Mouse (Mus musculus): ENCODE data around the gene Asb18.

Gene Asb18

GRCm38 (mm10) chr1:90014446-90014845 lies at the start of gene Asb18:
TSS of gene Asb18 (minus strand) at chr1:90014666.
- in situ Hi-C loops (cut with MboI; ENCODE audit: unreplicated experiment in 2 of 2), result no loop called here

GRCm38 (mm10) chr1:90060599-90060998 lies 46.1 kb upstream of the Asb18 start:
- in situ Hi-C loops (cut with MboI; ENCODE audit: unreplicated experiment in 2 of 2), result loop anchor here (10.0 to 25.0 kb wide), 2 partner anchors 527 to 534 kb away; no protein-coding TSS in a partner anchor

GRCm38 (mm10) chr1:90060054-90060453 lies 45.6 kb upstream of the Asb18 start:
- in situ Hi-C loops (cut with MboI; ENCODE audit: unreplicated experiment in 2 of 2), result loop anchor here (10.0 to 25.0 kb wide), 2 partner anchors 527 to 535 kb away; no protein-coding TSS in a partner anchor

- in situ Hi-C loops (cut with MboI; ENCODE audit: unreplicated experiment in 2 of 2), result loop anchor here in 1 of 2 experiments (25.0 kb wide), 1 partner anchor 532 kb away; no protein-coding TSS in a partner anchor
Measured at GRCm38 (mm10) chr1:90054991-90055390, 40.5 kb upstream of the Asb18 start.

DNA sequence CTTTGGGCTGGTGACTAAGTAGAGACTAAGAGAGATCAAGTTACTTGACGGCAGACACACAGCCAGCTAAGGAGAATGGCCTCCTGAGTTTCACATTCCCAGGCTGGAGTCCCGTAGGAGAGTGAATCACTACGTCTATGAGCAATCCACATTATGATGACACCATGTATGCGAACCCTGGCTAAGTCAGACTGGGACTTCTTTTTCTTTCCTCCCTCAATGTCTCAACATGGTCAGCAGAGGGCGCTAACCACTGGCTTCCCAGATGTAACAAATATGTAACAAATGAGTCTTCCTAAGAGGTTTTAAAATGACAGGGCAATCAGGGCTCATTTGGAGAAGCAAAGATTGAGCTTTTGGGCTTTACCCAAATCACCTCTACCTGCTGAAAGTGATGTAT lies 36.9 kb upstream of the Asb18 start:
- in situ Hi-C loops (cut with MboI; ENCODE audit: unreplicated experiment in 2 of 2), result loop anchor here in 1 of 2 experiments (25.0 kb wide), 1 partner anchor 536 kb away; no protein-coding TSS in a partner anchor

DNA sequence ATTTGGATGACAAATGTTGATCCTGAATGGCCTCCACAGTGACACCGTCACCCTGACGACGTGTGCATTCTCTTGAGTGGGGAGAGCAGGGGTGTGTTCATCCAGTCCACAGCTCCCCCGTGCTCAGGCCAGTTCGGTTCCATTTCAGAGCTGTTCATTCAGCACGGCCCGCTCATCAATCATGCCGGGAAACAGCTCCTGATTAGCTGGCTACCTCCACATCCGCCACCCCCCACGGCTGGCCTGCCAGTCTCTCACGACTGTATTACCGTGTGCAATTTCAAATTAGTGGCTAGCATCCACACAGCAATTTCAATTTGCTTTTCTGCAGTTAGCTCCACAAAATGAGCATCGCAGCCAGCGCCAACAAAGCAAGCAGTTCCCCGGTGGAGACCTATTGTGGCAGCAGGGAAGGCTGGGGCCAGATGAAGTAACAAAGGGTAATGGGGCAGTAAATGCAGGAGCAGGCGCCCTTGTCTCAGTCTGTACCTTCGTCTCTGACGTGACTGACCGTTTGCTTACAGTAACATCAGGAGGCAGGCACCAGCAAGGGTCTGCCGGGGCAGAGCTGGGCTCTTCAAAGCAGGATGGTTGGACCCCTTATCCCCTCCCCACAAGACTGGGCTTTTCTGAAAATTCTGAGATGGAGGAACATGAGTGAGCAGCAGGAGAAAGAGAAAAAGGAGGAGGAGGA lies 35.7 kb upstream of the Asb18 start:
- in situ Hi-C loops (cut with MboI; ENCODE audit: unreplicated experiment in 2 of 2), result loop anchor here in 1 of 2 experiments (25.0 kb wide), 1 partner anchor 537 kb away; no protein-coding TSS in a partner anchor

- in situ Hi-C loops (cut with MboI; ENCODE audit: unreplicated experiment in 2 of 2), result no loop called here
Measured at GRCm38 (mm10) chr1:90028305-90028704, 13.8 kb upstream of the Asb18 start.

DNA sequence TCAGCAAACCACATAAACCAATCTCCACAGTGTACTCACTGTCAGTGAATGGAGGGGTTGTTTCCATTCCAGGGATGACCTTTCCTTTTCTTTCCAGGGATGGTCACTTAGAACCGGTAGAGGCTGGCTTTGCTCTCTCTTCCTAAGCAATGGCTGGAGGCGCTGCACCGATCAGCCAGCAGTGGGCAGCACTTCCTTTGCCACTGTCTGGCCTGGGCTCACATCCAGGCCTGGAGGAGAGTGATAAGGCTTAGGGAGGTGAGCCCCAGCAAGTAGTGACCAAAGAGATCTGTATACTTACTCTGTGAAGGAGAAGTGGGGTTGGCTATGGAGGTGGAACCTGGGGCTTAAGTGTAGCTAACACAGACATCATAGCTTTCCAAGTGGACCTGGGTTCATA lies 12.5 kb upstream of the Asb18 start:
- in situ Hi-C loops (cut with MboI; ENCODE audit: unreplicated experiment in 2 of 2), result no loop called here

- in situ Hi-C loops (cut with MboI; ENCODE audit: unreplicated experiment in 2 of 2), result no loop called here
Measured at GRCm38 (mm10) chr1:90020336-90020735, 5.9 kb upstream of the Asb18 start.

DNA sequence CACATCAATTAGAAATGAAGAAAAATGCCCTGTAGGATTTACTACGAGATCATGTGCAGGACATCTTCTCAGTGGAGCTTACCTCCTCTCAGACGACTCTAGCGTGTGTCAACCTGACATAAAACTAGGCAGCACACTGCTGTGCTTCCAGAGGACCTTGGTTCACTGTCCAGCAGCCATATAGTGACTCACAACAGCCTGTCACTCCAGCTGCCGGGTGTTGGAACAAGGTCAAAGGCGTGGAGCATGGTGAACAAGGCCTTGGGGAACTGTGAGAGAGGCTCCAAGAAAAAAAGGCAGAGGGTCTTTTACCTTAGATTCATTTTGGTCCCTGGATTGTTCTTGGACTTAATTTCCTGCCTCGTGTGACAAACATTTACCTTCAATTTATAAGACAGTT lies 3.6 kb upstream of the Asb18 start:
- in situ Hi-C loops (cut with MboI; ENCODE audit: unreplicated experiment in 2 of 2), result no loop called here

DNA sequence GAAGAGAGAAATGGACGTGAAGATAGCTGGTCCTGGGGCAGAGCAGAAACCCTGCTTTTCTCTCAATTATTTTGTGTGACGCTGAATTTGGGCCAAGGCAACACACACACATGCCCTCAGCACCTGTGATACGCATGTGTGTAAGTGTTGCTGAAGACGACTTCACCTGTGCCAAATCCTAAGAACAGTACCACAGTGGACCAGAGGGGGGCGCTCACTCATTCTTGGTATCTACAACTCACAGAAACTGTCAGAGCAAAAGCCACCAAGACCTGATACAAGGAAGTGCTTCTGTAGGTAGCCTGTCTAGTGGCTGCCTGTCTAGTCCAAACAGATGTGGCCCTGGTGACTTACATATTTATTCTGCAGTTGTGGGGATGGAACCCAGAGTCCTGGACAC lies 1.2 kb downstream of the Asb18 start:
- in situ Hi-C loops (cut with MboI; ENCODE audit: unreplicated experiment in 2 of 2), result no loop called here

DNA sequence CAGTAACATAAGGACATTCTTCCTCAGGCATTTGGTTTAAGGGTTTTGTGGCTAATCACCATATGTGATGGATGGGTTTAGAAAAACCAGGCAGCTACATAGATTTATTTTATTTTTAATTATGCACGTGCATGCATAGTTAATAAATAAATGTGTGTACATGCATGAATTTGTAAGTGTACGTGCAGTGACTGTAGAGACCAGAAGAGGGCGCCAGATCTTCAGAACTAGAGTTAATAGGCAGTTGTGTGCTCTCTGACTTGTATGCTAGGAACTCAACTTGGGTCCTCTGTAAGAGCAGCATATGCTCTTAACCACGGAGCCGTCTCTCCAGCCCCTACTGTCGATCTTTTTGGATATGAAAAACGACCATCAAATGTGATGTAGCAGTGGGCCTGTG lies 1.6 kb downstream of the Asb18 start:
- in situ Hi-C loops (cut with MboI; ENCODE audit: unreplicated experiment in 2 of 2), result no loop called here

- in situ Hi-C loops (cut with MboI; ENCODE audit: unreplicated experiment in 2 of 2), result no loop called here
Measured at GRCm38 (mm10) chr1:90012168-90012567, 2.3 kb downstream of the Asb18 start.

GRCm38 (mm10) chr1:90010077-90010476 lies 4.4 kb downstream of the Asb18 start:
- in situ Hi-C loops (cut with MboI; ENCODE audit: unreplicated experiment in 2 of 2), result no loop called here

DNA sequence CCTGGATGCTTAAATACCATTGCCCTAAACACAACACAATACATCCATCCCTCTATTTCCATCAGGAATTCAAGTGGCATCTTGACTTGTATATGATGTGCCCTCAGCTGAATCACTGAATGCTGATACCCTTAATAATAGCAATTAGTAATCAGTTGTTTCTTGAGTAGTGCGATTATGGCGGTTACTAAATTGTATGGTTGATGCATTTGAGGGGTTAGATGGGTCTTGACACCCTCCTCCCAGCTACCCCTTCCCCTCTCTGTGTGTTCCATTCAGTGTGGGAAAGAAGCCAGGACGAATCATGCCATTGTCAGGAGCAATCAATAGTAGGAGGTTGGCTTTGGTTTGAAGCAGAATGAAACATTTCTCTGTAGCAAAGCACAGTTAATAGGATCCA lies 5.3 kb downstream of the Asb18 start:
- in situ Hi-C loops (cut with MboI; ENCODE audit: unreplicated experiment in 2 of 2), result no loop called here

GRCm38 (mm10) chr1:90006666-90007065 lies 7.8 kb downstream of the Asb18 start:
- in situ Hi-C loops (cut with MboI; ENCODE audit: unreplicated experiment in 2 of 2), result no loop called here

DNA sequence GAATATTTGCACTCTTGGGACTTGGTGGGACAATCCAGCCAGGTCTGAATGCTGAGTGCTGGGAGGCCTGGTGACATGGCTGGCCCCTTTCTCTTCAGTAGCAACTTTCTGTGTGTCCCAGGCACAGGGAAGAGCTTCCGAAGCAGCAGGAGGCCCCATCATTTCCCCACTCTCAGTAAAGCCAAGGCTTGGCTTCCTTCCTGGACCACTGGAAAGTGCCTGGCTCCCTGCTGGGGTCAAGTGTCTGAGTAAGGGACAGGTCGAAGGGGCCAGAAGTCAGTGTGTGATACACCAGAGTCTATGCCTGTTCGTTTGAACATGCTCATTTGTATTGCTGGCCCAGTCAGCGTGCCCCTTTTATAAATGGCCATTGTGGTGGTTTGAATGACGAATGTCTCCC lies 13.5 kb downstream of the Asb18 start:
- in situ Hi-C loops (cut with MboI; ENCODE audit: unreplicated experiment in 2 of 2), result no loop called here

DNA sequence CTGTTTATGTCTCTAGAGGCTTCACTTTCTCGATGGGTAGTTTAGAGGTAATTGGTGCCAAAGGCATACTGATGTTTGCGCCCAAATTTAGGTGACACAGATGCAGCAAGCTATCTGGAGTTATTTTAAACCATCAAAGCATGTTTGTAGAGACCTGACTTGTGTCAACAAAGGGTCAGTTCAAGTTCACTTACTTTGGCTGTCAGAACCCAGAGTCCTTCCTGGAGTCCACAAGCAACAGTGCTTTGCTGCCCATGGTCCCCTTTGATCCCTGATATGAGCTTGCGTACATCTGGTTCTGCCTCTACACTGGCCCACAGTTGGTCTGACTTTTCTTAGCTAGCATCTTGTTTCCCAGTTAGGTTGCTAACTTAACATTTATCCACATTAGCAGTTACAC lies 14.6 kb downstream of the Asb18 start:
- in situ Hi-C loops (cut with MboI; ENCODE audit: unreplicated experiment in 2 of 2), result no loop called here

DNA sequence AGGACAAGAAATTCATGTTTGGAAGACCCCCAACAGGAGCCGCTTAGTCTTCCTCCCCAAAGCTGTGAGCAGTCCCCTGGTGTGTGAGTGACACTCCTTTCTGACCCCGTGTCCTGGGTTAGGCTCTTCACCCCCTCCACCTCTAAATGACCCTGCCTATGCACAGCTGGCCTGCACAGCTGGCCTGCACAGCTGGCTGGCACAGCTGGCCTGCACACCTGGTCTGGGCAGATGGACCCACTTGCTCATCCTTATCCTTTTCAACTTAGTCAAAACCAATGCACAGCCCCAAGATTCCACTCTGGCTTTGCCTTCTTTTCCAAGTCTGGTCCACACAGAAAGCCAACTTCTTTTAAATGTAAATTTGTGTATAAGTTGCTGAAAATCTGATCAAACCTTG lies 15.8 kb downstream of the Asb18 start:
- in situ Hi-C loops (cut with MboI; ENCODE audit: unreplicated experiment in 2 of 2), result no loop called here

- in situ Hi-C loops (cut with MboI; ENCODE audit: unreplicated experiment in 2 of 2), result no loop called here
Measured at GRCm38 (mm10) chr1:89998076-89998475, 16.4 kb downstream of the Asb18 start.

DNA sequence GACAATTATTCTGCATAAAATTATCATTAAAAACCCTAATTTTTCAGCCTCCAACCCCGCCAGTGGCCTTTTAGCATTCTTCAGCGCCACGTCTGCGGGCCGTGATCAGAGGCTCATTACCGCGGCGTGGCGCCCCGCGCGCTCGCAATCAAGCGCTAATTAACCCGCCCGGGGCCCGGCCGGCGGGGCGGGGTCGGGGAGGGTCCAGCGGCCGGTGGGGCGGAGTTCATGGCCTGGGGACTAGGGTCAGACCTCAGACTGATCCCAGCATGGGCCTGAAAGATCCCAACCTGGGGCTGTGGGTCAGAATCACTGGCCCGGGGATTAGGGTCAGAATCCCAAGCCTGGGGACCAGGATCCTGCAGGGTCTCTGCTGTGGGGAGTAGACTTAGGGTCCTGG lies 22.2 kb downstream of the Asb18 start:
- in situ Hi-C loops (cut with MboI; ENCODE audit: unreplicated experiment in 2 of 2), result no loop called here

- in situ Hi-C loops (cut with MboI; ENCODE audit: unreplicated experiment in 2 of 2), result no loop called here
Measured at GRCm38 (mm10) chr1:89977261-89977660, 37.2 kb downstream of the Asb18 start.
